Mouse (Mus musculus): Measurements from ENCODE around the gene Brca1. TPM values are rescaled to one million over a fixed set of nuclear protein-coding genes. Genes with fewer than 3 reads are reported as not detected.
A peak's percentile ranks its signal among the peaks of the same experiment; 100 is the strongest.
"Not testable (repeated sequence)": the region's sequence is repeated elsewhere in the genome, so short reads cannot be mapped to it uniquely, and the experiment has no call there.

The Brca1 gene
- total and polyA plus RNA-seq, 3 experiments, result 0.18 to 0.63 (median 0.20) TPM

DNA sequence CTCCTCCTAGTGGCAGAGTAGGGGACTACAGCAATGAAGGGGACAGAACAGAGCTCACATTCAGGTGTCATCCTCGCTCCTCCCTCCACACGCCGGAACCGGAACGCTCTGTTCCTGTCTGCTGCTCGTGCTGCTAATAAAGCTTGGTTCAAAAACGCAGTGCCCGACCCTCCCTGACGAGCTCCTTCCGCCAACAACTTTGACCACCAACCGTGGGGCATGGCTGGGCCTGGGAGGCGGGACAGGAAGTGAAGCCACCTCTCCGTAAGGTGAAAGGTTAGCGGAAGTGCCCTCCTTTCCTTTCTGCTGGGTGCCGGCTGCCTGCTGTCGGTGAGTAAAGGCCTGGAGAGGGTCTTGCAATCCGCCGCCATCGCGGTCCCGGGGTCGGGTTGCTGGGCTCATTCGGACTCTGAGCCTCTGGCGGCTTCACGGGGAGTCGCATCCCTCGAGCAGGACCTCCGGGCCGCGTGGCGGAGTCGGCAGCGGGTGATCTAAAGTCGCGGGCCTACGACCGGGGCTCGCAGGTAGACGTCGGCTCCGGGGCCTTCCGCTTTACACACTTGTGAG, 109.5 kb downstream of the Brca1 start, which contains the start of gene Rpl27:
TSS of gene Rpl27 (plus strand) at position 172 of the 567 bp plus-strand sequence.
- peak within 1 kb of the TSS; percentile 93 for H3K4me3 ChIP-seq
- peak within 1 kb of the TSS; percentile 87 for H3K27ac ChIP-seq
- DNase-seq, result peak; percentile 93 to 98
- peak within 1 kb of the TSS; percentile 73 for H3K9ac ChIP-seq (ENCODE audit: low read depth, low read length)
- WGBS, result under 1% methylated on average over 42 of the region's 42 CpGs
- H3K27me3 ChIP-seq (ENCODE audit: control insufficient read depth, insufficient read depth, low read length), result no peaks in the 10 kb centered on the region
- TF ChIP-seq EP300 (IDR thresholded peaks at IDR 0.05; ENCODE audit: insufficient read depth, low read depth, low read length) (peak; percentile 99), CTCF (IDR thresholded peaks at IDR 0.05) (peak; percentile 68), POLR2A (IDR thresholded peaks at IDR 0.05; ENCODE audit: insufficient read depth, low read depth, low read length) (peak; percentile 94)
- intact Hi-C loops (cut with DNase I), result loop anchor here (5.0 kb wide), 1 partner anchor 355 kb away; the partner anchor contains the start of gene Mlx
- peaks cover 18% of the 10 kb centered on the region for H3K36me3 ChIP-seq (ENCODE audit: control insufficient read depth, insufficient read depth, low read length)
- H3K4me1 ChIP-seq (ENCODE audit: control insufficient read depth, insufficient read depth, low read length), result peaks cover 2% of the 10 kb centered on the region; the same call in 1 of the 2 replicates
- H3K79me2 ChIP-seq (replicated peaks; ENCODE audit: control insufficient read depth, insufficient read depth, low read length), result no peaks in the 10 kb centered on the region; the same call in 1 of the 2 replicates

DNA sequence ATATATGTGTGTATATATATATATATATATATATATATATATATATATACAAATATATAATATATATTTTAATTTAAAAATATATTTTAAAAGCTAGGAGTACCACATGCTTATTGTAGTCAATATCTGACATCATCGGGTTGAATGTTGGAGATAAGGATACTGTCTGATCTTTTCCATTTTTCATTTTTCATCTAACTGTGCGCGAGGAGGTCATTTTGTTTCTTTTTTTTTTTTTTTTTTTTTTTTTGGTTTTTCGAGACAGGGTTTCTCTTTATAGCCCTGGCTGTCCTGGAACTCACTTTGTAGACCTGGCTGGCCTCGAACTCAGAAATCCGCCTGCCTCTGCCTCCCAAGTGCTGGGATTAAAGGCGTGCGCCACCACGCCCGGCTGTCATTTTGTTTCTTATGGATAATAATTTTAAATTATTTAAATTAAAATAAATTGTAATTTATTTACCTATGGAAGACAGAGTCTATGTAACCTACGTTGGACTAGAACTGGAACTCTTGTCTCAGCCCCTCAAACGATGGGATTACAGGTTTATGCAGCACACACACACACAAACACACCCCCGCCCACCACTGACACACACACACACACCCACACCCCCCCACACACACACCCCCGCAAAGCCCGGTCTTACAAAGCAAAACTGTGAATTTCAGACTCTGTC, 110.2 kb downstream of the Brca1 start:
- not testable (repeated sequence) for H3K27me3 ChIP-seq (ENCODE audit: control insufficient read depth, insufficient read depth, low read length); H3K4me3 ChIP-seq; H3K4me1 ChIP-seq (ENCODE audit: control insufficient read depth, insufficient read depth, low read length); H3K79me2 ChIP-seq (replicated peaks; ENCODE audit: control insufficient read depth, insufficient read depth, low read length); H3K27ac ChIP-seq; H3K9ac ChIP-seq (ENCODE audit: low read depth, low read length); DNase-seq
- H3K36me3 ChIP-seq (ENCODE audit: control insufficient read depth, insufficient read depth, low read length), result peaks cover 18% of the 10 kb centered on the region
- intact Hi-C loops (cut with DNase I), result loop anchor here (2.0 to 5.0 kb wide), 2 partner anchors 15 to 354 kb away; partner anchors contain the start of gene Mlx
- 44% methylated on average over 15 of the region's 15 CpGs for WGBS

Other genes starting within 250 kb of the Brca1 start
- gene Becn1, start 249.7 kb downstream of the Brca1 start, total RNA-seq (2021), result 10 to 100 TPM; 86.3 to 86.5 TPM
- gene Becn1, start 249.7 kb downstream of the Brca1 start, polyA plus RNA-seq (2012; rRNA removed), result 36.1 and 43.7 TPM in 2 replicates
- gene Psme3, start 235.7 kb downstream of the Brca1 start, total RNA-seq (2021), result 100 to 1,000 TPM in 1 of 2 experiments, 10 to 100 TPM in 1; 81.9 to 112 TPM
- 55.5 and 69.1 TPM in 2 replicates for gene Psme3, start 235.7 kb downstream of the Brca1 start, polyA plus RNA-seq (2012; rRNA removed)
- gene Aoc2, start 226.9 kb downstream of the Brca1 start, total RNA-seq (2021), result 1 to 10 TPM; 1.6 to 2.2 TPM
- 1.9 and 2.3 TPM in 2 replicates for gene Aoc2, start 226.9 kb downstream of the Brca1 start, polyA plus RNA-seq (2012; rRNA removed)
- gene Aoc3, start 221.3 kb downstream of the Brca1 start, total RNA-seq (2021), result 10 to 100 TPM; 11.5 to 13.3 TPM
- gene Aoc3, start 221.3 kb downstream of the Brca1 start, polyA plus RNA-seq (2012; rRNA removed), result 21.8 and 22.0 TPM in 2 replicates
- not detected for gene G6pc, start 184.4 kb downstream of the Brca1 start, total RNA-seq (2021)
- gene G6pc, start 184.4 kb downstream of the Brca1 start, polyA plus RNA-seq (2012; rRNA removed), result 0.15 TPM in 1 of 2 replicates, not detected in the other
- gene Aarsd1, start 134.3 kb downstream of the Brca1 start, total RNA-seq (2021), result 10 to 100 TPM; 19.5 to 23.4 TPM
- gene Aarsd1, start 134.3 kb downstream of the Brca1 start, polyA plus RNA-seq (2012; rRNA removed), result 23.0 and 28.0 TPM in 2 replicates
- 10 to 100 TPM in 1 of 2 experiments, 1 to 10 TPM in 1; 5.1 to 10.2 TPM for gene Gm27029, start 127.2 kb downstream of the Brca1 start, total RNA-seq (2021)
- gene Gm27029, start 127.2 kb downstream of the Brca1 start, polyA plus RNA-seq (2012; rRNA removed), result 1.3 and 2.4 TPM in 2 replicates
- 10 to 100 TPM; 10.1 to 12.1 TPM for gene Rundc1, start 126.9 kb downstream of the Brca1 start, total RNA-seq (2021)
- 12.0 and 14.7 TPM in 2 replicates for gene Rundc1, start 126.9 kb downstream of the Brca1 start, polyA plus RNA-seq (2012; rRNA removed)
- gene Ptges3l, start 126.6 kb downstream of the Brca1 start, total RNA-seq (2021), result 10 to 100 TPM; 50.6 to 58.3 TPM
- 56.8 and 81.6 TPM in 2 replicates for gene Ptges3l, start 126.6 kb downstream of the Brca1 start, polyA plus RNA-seq (2012; rRNA removed)
- 10 to 100 TPM; 38.3 to 48.4 TPM for gene Rpl27, start 109.7 kb downstream of the Brca1 start, total RNA-seq (2021)
- gene Rpl27, start 109.7 kb downstream of the Brca1 start, polyA plus RNA-seq (2012; rRNA removed), result 234 and 242 TPM in 2 replicates
- 10 to 100 TPM; 11.5 to 12.6 TPM for gene Ifi35, start 103.5 kb downstream of the Brca1 start, total RNA-seq (2021)
- gene Ifi35, start 103.5 kb downstream of the Brca1 start, polyA plus RNA-seq (2012; rRNA removed), result 25.5 and 29.4 TPM in 2 replicates
- gene Rnd2, start 87.0 kb downstream of the Brca1 start, total RNA-seq (2021), result 1 to 10 TPM; 6.5 to 8.0 TPM
- 5.8 and 9.8 TPM in 2 replicates for gene Rnd2, start 87.0 kb downstream of the Brca1 start, polyA plus RNA-seq (2012; rRNA removed)
- gene Vat1, start 85.7 kb downstream of the Brca1 start, total RNA-seq (2021), result 10 to 100 TPM; 20.4 to 21.4 TPM
- gene Vat1, start 85.7 kb downstream of the Brca1 start, polyA plus RNA-seq (2012; rRNA removed), result 29.6 and 35.0 TPM in 2 replicates
- gene Nbr1, start 194 bp upstream of the Brca1 start, total RNA-seq (2021), result 10 to 100 TPM; 86.2 to 98.9 TPM
- gene Nbr1, start 194 bp upstream of the Brca1 start, polyA plus RNA-seq (2012; rRNA removed), result 77.3 and 99.6 TPM in 2 replicates
- gene Tmem106a, start 30.3 kb upstream of the Brca1 start, total RNA-seq (2021), result 1 to 10 TPM; 2.8 to 3.4 TPM
- gene Tmem106a, start 30.3 kb upstream of the Brca1 start, polyA plus RNA-seq (2012; rRNA removed), result 15.5 and 18.8 TPM in 2 replicates
- not detected for gene Gm11634, start 47.3 kb upstream of the Brca1 start, total RNA-seq (2021)
- gene Gm11634, start 47.3 kb upstream of the Brca1 start, polyA plus RNA-seq (2012; rRNA removed), result not detected in 2 replicates
- 10 to 100 TPM; 45.6 to 49.5 TPM for gene Rdm1, start 75.2 kb upstream of the Brca1 start, total RNA-seq (2021)
- gene Rdm1, start 75.2 kb upstream of the Brca1 start, polyA plus RNA-seq (2012; rRNA removed), result 42.3 and 49.8 TPM in 2 replicates
- gene Arl4d, start 113.6 kb upstream of the Brca1 start, total RNA-seq (2021), result 10 to 100 TPM; 18.9 to 23.5 TPM
- 23.4 and 27.8 TPM in 2 replicates for gene Arl4d, start 113.6 kb upstream of the Brca1 start, polyA plus RNA-seq (2012; rRNA removed)
- 10 to 100 TPM; 16.0 to 17.1 TPM for gene Dhx8, start 181.0 kb upstream of the Brca1 start, total RNA-seq (2021)
- 7.2 and 10.7 TPM in 2 replicates for gene Dhx8, start 181.0 kb upstream of the Brca1 start, polyA plus RNA-seq (2012; rRNA removed)
- gene Etv4, start 233.4 kb upstream of the Brca1 start, total RNA-seq (2021), result not detected
- gene Etv4, start 233.4 kb upstream of the Brca1 start, polyA plus RNA-seq (2012; rRNA removed), result 0.59 and 0.61 TPM in 2 replicates

All from heart, adult 2 months (tissue).